Mouse (Mus musculus) heart, adult 2 months (tissue): ENCODE data around the gene Taf11.

ENCODE experiments used
- CTCF ChIP-seq: fragments of 200-600 bp; IDR thresholded peaks from 2 replicates; pipeline ENCODE4 v1.8.1; 2022; ENCODE audit warnings: antibody characterized with exemption, mild to moderate bottlenecking, moderate library complexity
- POLR2A ChIP-seq: fragments of 200-500 bp; IDR thresholded peaks from 2 replicates; pipeline ENCODE4 v1.6.1; 2011; ENCODE audit warnings: mild to moderate bottlenecking, low read depth, low read length, control low read depth; ENCODE audit not compliant: insufficient read depth

DNA sequence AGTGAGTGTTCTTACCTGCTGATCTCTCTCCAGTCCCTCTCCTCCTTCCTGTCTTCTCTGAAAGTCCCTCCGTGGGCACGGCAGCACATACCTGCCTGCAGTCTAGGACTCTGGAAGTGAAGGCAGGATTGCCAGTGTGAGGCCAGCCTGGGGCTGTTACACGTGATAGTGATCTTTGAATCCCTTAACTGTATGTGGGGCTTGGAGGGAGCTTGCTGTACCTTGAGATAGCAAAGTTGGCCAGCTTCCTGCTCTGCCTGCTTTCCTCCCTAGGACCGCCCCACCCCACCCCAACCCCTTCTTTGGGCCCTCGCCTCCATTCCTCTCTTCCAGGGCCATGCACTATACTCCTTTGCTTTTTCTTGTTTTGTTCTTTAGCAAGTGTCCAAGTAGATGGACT, 35.1 kb downstream of the Taf11 start:
- no peak for TF ChIP-seq POLR2A
- TF ChIP-seq CTCF = no peak
